Mouse (Mus musculus) right cerebral cortex, postnatal 25 days (tissue): ENCODE measurements at regions not wholly inside any gene's neighbourhood (a gene's known extent, or its start where the extent isn't known, plus 50 kb on each side); places are given as distances from the start of the nearest gene placed in this dataset.
"Not testable (repeated sequence)": the region's sequence is repeated elsewhere in the genome, so short reads cannot be mapped to it uniquely, and the experiment has no call there.

Source experiments
- DNase-seq: peaks from one replicate; pipeline ENCODE4 v3.0.0; 2022

DNA sequence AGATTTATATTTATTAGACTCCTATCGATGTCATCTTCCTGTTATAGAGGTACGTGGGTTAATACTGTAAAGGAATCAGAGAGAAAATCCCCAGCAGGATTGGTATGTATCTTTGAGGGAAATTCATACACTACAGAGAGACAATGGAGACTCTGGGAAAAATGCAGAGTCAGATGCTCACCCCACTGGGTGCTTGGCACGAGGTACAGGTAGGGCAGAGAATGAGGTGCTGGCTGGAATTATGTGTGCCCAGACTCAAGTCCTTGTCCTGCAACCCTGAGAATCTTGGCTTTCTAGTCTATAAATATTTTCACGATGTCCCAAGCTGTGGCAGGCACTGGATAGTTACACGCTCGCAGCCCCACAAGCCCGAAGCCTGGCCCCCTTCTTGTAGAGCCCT, 57.8 kb upstream of the Cry1 start:
- DNase-seq: no peak

DNA sequence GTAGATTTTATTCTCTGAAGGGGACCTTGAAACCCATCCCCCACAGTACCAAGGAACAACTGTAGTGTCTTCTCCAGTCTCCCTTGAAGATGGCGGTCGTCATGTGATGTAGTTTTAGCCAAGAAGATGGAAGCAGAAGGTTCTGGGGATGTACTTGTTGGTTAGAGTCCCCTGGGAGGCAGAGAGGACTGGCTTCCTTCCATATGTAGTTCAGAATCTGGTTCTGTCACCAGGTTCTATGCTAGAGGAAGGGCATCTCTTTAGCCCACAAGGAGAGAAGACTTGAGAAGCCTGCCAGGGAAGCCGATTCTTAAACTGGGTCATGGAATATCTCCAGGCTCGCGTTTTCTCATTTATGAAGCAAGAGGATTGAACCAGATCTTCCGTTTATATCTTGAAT, 58.7 kb upstream of the Cry1 start:
- DNase-seq: no peak

DNA sequence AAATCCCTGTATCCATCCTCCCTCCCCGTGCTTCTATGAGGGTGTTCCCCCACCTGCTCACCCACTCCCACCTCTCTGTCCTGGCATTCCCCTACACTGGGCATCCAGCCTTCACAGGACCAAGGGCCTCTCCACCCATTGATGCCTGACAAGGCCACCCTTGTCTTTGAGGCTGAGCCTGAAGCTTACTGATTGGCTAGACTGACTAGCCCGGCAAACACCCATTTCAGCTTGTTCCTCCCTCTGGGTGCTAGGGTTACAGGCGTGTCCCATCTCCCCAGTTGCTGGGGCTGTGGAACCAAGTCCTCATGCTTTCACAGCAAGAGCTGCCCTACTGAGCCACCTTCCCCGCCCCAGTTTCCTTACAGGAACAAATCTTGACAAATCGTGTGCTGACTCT, 80.9 kb upstream of the Cry1 start:
- peak; percentile 4 for DNase-seq

DNA sequence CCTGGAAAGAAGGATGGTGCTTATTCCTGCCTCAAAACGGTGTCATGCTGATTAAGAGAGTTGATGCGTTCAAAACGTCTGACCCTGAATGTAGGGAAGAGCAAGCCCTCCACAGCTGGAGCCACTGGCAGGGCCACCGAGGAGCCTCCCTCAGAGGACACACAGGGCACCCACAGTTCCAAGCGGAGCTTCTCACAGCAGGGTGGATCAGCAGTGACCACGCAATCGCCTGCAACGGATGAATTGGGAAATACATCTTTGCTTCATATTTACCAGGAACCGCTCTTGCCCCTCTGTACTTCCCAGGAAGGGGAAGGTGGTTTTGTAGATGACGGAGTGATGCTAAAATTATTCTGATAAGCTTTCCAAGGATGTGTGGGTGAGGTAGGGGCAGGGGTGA, 81.3 kb upstream of the Cry1 start:
- DNase-seq: no peak

DNA sequence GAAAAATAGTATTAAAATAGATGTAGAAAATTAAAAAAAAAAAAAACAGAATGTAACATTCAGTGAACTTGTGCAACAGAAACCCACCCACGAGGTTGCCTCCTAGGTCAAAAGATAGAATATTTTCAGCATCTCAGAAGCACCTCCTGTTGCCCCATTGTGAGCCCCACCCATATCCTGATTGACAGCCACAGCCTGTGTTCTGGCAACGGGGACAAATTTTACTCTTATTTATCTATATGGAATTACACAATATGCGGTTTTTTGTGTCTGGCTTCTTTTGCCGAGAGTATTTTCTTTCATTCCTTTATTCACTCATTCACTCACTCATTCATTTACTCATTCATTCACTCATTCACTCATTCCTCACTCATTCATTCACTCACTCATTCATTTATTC, 81.9 kb upstream of the Cry1 start:
- no peak for DNase-seq

DNA sequence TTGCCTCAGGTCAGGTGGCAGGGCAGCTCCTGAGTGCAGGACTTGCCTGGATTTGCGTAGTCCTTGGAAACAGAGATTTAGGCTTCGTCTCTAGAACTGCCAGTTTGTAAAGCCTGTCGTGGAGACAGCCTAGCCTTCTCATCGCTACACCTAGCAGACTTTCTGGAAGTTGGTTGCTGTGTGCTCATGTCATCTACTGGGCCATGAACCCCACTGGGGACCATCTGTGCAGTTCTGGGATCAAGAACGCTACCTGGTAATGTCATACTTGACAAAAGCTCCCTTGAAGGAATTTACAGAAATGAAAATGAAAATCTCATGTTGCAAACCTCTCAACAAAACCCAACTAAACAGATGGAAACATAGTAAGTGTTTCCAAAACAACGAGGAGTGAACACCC, 85.3 kb upstream of the Cry1 start:
- no peak for DNase-seq

DNA sequence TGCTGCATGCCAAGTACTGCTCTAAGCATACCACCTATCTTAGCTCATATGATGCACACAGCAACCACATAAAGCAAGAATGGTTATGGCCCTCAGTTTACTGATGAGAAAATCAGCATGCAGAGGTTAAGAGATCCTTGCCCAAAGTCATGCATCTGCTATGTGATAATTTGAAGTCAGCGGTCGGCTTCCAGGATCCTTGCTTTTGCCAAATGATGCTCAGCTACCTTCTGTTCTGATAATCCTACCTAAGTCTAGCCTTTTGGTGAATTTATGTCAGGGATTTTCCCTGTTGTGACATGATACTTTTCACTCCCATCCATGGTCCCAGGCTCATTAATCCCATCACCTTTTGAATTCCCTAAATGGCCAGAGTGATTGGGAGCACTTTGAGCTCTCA, 91.9 kb upstream of the Cry1 start:
- DNase-seq: no peak

DNA sequence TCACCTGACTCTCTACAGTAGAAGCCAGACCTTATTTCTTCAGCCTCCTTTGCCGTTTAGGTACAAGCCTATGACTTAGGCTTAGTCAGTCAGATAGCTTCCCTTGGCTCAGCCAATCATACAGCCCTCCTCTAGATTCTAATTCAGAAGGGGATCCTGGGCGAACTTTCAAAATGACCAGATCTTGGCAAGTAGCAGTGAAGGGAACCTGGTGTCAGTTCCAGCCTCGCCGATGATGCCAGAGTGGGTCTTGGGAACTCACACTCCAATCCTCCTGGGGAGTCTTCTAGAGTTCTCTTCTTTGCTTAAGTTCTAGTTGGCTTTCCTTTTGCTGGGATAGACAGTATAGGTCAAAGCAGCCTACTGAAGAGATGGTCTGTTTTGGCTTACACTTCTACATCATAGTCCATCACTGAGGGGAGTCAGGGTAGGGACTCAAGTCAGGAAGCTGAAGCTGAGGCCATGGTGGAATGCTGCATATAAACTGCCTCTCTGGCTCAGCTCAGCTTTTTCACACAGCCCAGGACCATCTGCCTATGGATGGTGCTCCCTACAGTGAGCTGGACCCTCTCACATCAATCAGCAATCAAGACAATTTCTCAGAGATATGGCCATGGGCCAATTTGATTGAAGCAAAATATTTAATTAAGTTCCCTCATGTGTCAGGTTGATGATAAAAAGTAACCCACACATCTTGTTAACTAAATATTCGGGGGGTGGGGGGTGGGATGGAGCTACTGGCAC, 94.7 kb upstream of the Btbd11 start:
- no peak for DNase-seq

DNA sequence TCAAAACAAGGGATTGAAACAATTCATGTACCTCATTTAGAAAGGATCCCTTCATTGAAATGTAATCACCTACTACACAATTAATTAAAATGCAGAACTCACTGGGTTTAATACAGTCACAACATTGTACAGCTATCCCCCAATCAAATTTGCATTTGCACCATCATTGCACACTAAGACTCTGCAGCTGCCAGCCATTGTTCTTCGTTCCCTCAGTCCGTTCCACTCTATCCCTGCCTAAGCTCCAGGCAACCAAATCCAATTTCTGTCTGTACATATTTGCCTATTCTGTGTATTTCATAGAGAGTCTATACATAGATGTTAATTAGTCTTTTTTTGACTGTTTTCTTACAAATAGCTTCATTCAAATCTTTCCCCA, 94.1 kb upstream of the Btbd11 start:
- DNase-seq: no peak

DNA sequence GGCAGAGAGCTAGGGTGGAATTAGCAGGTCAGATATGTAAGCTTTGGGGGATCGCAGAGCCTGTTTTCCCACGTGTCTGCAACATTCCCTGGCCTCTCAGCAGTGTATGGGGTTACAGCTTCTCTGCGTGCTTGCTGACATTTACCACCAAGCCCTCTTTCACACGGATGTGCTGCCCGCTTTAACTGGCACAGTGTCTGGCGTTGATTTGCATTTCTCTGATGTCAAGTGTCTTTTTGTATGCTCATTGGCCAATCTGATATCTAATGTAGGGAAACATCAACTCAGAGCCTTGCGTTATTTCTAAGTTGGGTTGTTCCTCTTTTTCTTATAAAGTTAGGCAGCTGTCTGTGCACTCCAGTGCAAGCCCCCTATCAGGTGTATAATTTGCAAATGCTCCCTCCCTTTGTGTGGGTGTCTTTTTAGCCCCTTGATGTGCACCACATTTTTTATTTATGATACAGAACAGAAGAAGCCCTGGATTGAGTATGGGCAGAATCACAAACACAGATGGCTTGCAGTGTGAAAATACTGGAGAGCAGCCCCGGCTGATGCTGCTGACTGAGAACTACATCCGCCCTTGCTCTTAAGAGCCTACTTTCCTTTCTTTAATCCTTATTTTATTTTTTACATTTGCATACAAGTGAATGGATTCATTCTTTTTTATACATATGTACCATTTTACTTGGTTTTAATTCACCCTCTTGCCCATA, 93.4 kb upstream of the Btbd11 start:
- peak; percentile 5 for DNase-seq

DNA sequence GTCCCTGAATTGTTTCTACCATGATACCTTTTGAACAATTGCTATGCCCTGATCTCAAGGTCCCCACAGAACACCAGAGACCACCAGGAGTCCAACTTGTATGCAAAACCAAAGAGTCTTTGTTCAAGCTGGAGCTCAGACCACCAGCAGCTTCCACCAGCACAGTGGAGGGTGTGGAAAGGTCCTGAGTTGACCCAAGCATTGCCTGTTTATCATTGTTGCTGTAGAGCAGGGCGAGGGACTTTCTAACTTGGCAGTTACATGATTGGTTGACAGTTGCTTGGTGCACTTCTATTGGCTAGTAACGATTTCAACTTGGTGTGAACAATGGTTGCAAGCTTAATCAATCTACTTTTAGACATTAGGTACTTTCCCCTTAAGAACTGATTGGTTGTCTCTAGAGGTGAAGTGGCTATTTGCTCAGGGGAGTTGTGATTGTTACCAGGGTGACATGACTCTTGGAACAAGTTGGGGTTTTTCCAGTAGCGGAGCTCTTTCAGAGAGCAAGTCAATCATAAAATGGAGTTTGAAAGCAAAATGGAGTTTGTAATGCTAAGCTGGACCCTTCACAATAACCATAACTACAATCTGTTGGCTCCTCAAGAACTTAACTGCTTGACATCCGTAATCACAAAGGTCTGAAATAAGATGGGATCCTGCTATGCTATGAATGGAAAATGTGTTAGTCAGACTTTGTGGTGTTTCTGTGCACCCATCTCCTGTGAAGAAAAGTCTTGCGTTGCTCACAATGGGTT, 91.3 kb upstream of the Btbd11 start:
- no peak for DNase-seq

DNA sequence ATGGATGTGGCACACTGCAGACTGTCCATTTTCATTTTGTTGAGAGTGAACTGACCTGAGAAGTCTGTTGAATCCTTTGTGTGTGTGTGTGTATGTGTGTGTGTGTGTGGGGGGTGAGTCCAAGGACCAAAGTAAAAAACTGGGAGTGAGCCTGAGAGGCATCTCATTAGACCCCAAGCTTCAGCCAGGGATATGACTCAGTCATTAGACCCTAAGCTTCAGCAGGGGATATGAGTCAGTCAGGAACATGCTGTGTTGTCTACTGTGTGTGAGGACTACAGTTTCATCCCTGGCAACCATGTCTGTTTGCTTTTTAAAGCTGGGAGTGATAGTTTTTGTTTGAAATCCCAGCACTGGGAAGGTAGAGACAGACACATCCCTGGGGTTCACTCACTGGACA, 74.8 kb upstream of the Btbd11 start:
- DNase-seq: no peak

DNA sequence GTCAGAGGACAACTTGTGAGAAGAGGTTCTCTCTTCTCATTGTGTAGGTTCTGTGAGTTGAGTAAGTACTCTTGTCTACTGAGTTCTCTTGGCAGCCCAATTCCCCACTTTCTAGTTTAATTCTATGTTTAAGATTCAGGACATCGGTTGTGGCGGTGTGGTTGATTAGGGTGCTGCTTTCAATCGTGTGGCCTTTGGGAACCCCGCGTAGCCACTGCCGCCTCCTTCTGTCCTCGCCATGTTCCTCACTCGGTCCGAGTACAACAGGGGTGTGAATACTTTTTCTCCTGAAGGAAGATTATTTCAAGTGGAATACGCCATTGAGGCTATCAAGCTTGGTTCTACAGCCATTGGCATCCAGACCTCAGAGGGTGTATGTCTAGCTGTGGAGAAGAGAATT, 73.3 kb upstream of the Btbd11 start:
- DNase-seq: not testable (repeated sequence)

DNA sequence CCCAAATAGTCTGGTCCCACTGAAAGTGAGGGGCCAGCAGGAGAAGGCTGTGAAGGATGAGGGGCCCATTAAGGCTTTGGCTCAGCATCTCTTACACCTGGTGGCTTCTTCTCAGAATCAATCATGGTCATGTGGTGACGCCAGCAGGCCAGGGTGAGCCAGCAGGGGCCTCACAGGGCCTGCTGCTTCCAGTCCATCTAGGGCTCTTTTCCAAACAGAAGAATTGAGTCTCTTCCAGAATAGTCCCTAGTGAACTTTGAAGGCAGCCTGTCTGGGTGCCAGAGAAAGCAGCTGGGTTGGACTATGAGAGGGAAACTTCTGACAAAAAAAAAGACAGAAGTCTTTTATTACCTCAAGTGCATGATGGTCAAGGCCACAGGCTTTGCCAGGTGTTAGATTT, 65.6 kb upstream of the Btbd11 start:
- no peak for DNase-seq

DNA sequence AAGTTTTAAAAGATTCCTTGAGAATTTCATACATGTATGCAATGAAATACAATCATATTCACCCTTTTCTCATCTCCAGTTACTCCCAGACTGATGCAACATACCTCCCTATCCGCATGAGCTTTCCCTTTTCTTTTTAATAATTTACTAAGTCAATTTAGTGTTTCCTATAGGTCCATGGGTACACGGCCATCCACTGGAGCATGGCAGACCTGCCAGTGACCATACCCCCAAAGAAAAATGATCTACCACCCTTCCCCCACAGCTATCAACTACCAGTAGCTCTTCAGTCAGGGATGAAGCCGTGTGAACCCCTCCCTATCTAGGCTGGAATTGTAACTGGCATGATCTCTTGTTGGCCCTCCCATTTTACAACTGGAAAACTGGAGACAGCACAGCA, 64.3 kb upstream of the Btbd11 start:
- DNase-seq: no peak

DNA sequence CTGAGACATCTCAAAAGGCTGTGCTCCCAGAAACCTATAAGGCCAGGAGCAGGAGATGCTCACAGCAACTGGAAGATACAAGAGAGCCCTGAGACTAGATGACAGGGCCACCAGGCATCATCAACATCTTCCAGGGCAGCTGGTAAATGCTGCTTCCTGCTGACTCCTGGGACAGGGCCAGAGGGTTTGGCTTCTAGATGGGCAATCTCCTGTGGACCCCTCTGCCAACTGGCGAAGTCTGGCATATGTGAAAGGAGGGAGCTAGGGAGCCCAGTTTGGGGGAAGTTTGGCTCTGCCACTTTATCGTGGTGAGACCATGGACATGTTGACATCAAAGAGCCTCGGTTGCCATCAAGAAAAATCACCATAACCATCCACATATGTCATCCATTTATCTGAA, 57.2 kb upstream of the Btbd11 start:
- DNase-seq: no peak

DNA sequence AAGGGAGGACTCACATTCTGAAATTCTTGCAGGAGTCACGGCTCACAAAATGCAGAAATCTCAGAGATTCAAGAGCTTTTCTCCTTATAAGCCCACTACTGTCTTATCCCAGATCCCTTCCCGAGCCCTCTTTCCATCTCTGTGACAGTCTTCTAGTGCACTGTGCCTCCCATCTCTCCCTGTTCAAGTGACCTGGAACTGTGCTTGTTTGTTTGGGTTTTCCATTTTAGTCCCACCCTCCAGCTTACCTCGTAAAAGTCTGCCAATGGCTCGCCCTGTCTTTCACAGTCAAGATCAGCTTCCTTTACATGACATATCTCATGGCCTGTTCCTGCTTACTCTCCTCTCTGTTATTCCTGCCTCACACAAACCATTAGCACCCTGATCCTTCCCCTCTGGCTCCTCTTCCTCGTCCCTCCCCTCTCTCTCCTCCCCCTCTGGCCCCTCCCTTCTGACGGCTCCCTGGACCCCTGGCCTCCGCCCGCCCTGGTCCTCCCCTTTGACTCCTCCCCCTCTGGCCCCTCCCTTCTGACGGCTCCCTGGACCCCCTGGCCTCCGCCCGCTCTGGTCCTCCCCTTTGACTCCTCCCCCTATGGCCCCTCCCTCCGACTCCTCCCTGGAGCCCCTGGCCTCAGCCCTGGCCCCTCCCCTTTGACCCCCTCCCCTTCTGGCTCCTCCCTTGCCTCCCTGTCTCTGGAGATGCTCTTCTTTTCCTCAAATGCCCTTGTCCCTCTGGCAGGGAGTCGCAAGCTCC, 55.5 kb upstream of the Btbd11 start:
- DNase-seq: no peak
